Mouse (Mus musculus) bone marrow, adult 2 months (tissue): ENCODE data around the gene Tacc2. TPM values are rescaled to one million over a fixed set of nuclear protein-coding genes. Genes with fewer than 3 reads are reported as not detected.

ENCODE experiments used
- H3K27ac ChIP-seq: fragments of 200-500 bp; 2 replicates; pipeline ENCODE4 v1.5.1; 2012; ENCODE audit warnings: low read depth, mild to moderate bottlenecking, control low read depth, inconsistent platforms, low read length; ENCODE audit not compliant: control insufficient read depth, poor library complexity, insufficient read depth
- H3K4me1 ChIP-seq: fragments of 200-500 bp; 2 replicates; pipeline ENCODE4 v1.6.1; 2011; ENCODE audit warnings: low read length; ENCODE audit not compliant: control insufficient read depth, insufficient read depth
- H3K4me3 ChIP-seq: fragments of 200-500 bp; replicated peaks from 2 replicates; pipeline ENCODE3; 2011; ENCODE audit warnings: mild to moderate bottlenecking, low read depth, low read length, control low read depth; ENCODE audit not compliant: control insufficient read depth
- CTCF ChIP-seq: fragments of 200-500 bp; IDR thresholded peaks from 2 replicates; pipeline ENCODE4 v1.5.1; 2011; ENCODE audit warnings: low read length, control low read depth; ENCODE audit not compliant: control insufficient read depth, insufficient read depth
- POLR2A ChIP-seq: fragments of 200-500 bp; IDR thresholded peaks from 2 replicates; pipeline ENCODE4 v1.6.1; 2011; ENCODE audit warnings: low read depth, mild to moderate bottlenecking, control low read depth, low read length, borderline replicate concordance; ENCODE audit not compliant: control insufficient read depth
- WGBS: fragments of 180-500 bp; shearing (Covaris S2); methylation state at CpG from one replicate; pipeline ENCODE4 v1.1.7; 2018; 5-methylcytosine and 5-hydroxymethylcytosine counted together
- polyA plus RNA-seq: library from polyadenylated mRNA; stranded (reverse); fragments of >200 nt; gene quantifications from 2 replicates; pipeline ENCODE4 v1.2.4, GENCODE M21; 2011; ENCODE audit warnings: low replicate concordance; ENCODE audit not compliant: missing spikeins, insufficient read depth, insufficient read length

Tacc2 gene
- polyA plus RNA-seq, 1 experiment = 12.0 TPM

GRCm38 (mm10) chr7:130719931-130720598, 142.8 kb downstream of the Tacc2 start:
- TF ChIP-seq POLR2A (no peak), CTCF (no peak)
- Histone ChIP-seq H3K4me3 (no peak overlapping the region), H3K4me1 (no peaks in the 10 kb centered on the region), H3K27ac (no peak overlapping the region)
- WGBS = 59% methylated on average over 16 of the region's 16 CpGs

DNA sequence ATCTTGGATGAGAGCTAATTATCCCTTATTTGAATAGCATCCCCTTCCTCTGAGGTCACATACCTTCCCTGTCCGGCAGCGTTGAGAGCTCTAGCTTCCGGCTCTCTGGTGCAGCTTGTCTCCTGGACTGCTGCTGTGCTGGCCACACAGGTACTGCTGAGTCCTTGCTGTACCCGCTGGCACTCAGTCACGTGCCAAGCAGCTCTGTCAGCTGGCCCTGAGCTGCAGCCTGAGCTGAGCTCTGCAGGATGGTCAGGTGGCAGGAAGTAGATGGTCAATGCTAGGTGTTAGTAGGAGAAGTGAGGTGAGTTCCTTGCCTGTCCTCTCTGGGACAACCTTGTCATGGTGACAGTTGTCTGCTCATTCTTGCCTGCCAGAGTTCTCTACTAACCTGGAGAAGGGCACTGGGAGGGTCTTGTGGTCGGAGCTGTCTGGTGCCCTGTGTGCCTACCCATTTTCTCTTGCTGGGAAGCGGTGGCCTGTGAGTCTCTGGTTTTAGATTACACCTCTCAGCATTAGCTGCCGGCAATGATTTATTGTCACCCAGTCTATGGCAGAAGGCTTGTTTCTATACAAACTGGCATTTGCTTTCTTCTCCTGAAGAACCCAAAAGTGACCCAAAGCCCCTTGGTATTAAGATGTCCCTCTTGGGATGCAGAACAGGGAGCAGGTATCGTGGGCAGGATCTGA, 143.6 kb downstream of the Tacc2 start:
- no peak overlapping the region for H3K4me3 ChIP-seq
- TF ChIP-seq POLR2A (no peak), CTCF (no peak)
- no peak overlapping the region for H3K27ac ChIP-seq
- no peaks in the 10 kb centered on the region for H3K4me1 ChIP-seq
- WGBS = 81% methylated on average over 9 of the region's 9 CpGs

- no peak overlapping the region for H3K27ac ChIP-seq
Measured at GRCm38 (mm10) chr7:130726185-130726584, 148.9 kb downstream of the Tacc2 start.

GRCm38 (mm10) chr7:130726724-130727422, 149.6 kb downstream of the Tacc2 start:
- WGBS = 46% methylated on average over 8 of the region's 8 CpGs
- no peak overlapping the region for H3K27ac ChIP-seq

More at GRCm38 (mm10) chr7:130726185-130726584, 148.9 kb downstream of the Tacc2 start:
- WGBS = 60% methylated on average over 3 of the region's 3 CpGs
- H3K4me3 ChIP-seq = no peak overlapping the region
- TF ChIP-seq POLR2A (no peak), CTCF (no peak)
- H3K4me1 ChIP-seq = no peaks in the 10 kb centered on the region

DNA sequence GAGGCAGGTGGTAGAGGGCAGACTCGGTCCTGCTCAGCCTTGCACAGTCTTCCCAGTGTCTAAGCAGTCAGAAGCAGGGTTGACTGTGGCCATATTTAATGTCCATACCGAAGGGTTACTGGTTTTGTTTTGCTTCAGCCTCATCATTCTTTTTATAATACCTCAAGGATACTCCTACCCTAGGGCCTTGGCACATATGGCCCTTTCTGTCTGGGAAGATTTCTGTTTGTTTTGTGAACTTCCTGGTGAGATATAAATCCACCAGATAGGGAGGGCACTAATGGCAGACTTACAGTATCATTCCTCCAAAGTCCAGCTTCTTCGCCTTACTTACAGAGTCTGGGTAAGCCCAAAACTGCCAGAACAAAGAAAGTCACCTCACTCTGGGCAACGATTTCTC, 150.3 kb downstream of the Tacc2 start:
- no peak overlapping the region for H3K27ac ChIP-seq
- TF ChIP-seq POLR2A = no peak
- no peak for TF ChIP-seq CTCF
- WGBS = 85% methylated on average over 4 of the region's 4 CpGs

More at GRCm38 (mm10) chr7:130726724-130727422, 149.6 kb downstream of the Tacc2 start:
- Histone ChIP-seq H3K4me1 (no peaks in the 10 kb centered on the region), H3K4me3 (no peak overlapping the region)
- TF ChIP-seq CTCF = no peak
- no peak for TF ChIP-seq POLR2A

GRCm38 (mm10) chr7:130731792-130732191, 154.6 kb downstream of the Tacc2 start:
- TF ChIP-seq POLR2A (no peak), CTCF (no peak)
- no peak overlapping the region for H3K4me3 ChIP-seq
- 81% methylated on average over 7 of the region's 7 CpGs for WGBS

More for the DNA sequence above, 150.3 kb downstream of the Tacc2 start:
- H3K4me3 ChIP-seq = no peak overlapping the region
- H3K4me1 ChIP-seq = no peaks in the 10 kb centered on the region

GRCm38 (mm10) chr7:130732908-130733307, 155.7 kb downstream of the Tacc2 start:
- Histone ChIP-seq H3K27ac (no peak overlapping the region), H3K4me1 (no peaks in the 10 kb centered on the region), H3K4me3 (no peak overlapping the region)
- 74% methylated on average over 6 of the region's 6 CpGs for WGBS
- no peak for TF ChIP-seq POLR2A
- no peak for TF ChIP-seq CTCF

More at GRCm38 (mm10) chr7:130731792-130732191, 154.6 kb downstream of the Tacc2 start:
- Histone ChIP-seq H3K27ac (no peak overlapping the region), H3K4me1 (no peaks in the 10 kb centered on the region)

- no peaks in the 10 kb centered on the region for H3K4me1 ChIP-seq
- TF ChIP-seq POLR2A (no peak), CTCF (no peak)
- WGBS = 87% methylated on average over 8 of the region's 8 CpGs
- H3K27ac ChIP-seq = no peak overlapping the region
- no peak overlapping the region for H3K4me3 ChIP-seq
Measured at GRCm38 (mm10) chr7:130733423-130733822, 156.2 kb downstream of the Tacc2 start.
